Mouse (Mus musculus): ENCODE measurements around the gene Panx2.

Panx2 gene

DNA sequence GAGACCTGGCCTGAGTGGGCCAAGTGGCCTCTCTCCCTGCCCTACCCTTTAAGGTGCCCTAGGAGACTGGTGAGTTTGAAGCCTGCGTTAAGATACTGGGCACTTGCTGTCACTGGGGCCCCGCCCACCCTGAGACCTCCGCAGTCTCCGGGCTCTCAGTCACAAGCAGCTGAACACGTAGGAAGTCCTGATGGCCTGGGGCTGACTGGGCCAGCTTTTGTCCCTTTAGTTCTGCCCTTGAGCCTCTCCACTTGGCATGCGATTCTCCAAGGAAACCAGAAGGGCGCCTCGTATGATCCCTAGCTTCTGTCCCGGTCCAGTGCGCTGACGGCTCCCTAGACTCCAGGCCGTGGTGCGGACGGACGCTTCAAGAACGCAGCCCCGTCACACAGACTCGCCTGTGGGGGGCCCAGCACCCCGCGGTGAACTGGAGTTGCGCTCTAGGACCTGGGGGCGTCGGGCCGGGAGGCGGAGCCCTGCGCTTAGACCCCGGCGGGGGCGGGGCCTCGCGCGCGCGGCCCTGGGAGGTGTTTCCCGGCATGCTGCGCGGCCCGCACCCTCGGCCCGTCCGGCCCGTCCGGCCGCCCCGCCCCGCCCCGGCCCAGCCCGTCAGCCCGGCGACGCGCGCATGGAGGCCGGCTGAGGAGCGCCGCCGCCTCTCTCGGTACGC, 16.1 kb downstream of the Panx2 start:
- DNase-seq (ENCODE audit: low spot score): peak; percentile 71

DNA sequence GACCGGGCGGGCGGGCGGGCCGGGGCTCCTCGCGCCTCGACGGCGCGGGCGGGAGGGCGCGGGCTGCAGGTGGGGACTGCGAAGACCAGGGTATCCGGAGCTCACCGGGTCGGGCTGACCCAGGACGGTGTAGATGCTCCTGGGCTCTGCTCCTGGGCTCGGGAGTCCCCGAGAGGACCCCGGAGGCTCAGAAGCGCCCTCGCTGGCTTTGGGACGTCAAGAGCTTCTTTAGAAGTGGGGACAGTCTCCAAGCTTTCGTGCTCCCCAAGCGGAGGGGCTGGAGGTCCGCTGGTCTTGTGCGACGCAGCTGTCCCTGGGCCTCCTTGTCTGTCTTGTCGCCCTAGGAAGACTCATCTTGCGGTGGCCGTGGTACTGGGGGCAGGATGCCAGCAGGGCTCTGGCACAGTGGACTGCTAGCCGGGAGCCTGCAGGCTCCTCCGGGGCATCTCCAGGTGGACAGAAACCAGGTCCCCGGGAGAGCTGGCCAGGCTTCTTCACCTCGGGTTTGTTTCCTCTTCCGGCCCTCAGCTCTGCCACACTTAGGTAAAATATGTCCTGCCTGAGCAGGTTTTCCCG, 16.7 kb downstream of the Panx2 start:
- peak; percentile 31 for DNase-seq (ENCODE audit: low spot score)

DNA sequence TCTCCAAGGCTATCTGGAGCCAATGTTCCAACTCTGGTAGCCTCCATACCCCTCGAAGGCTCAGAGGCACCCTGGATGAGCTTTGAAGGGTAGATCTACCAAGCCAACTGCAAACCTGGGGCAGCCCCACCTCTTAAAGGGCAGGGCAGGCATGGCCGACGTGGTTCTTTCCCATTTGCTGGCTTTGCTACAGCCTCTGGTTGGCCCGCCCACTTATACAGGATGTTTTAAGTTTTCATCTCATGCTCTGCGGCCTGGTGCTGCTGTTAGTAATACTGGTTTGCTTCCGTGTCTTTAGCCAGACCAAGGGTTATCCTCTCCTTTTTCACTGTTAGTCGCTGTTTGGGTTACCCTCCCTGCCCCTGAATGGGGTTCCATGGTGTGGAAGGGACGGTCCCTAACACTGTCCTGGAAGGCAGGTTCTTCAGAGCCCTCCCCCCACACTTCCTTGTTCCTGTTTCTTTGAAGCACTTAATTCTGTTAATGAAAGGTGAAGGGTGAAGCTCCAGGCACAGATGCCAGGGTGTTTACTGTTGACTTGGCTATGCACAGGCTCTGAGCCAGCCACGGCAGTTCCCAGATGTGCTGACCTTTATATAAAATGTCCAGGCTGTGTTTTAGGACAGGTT, 18.8 kb downstream of the Panx2 start:
- peak; percentile 57 for DNase-seq (ENCODE audit: low spot score)

DNA sequence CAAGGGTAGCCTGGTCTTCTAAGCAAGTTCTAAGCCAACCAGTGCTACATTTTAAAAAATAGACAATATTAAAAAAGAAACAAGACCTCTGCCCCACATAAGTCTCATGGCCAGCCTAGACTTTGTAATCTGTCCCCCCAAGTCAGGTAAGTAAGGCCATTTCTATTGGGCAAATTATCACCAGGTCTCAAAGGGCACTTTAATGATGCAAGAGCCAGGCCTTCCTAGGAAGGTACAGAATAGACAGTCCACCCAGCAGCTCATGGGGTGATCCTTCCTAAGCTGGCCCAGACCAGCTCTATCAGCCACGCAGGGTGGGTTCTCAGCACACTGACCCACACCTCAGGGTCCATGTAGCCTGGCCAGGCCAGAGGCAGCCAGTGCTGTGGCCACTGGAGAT, 24.4 kb downstream of the Panx2 start:
- DNase-seq (ENCODE audit: low spot score): no peak

DNA sequence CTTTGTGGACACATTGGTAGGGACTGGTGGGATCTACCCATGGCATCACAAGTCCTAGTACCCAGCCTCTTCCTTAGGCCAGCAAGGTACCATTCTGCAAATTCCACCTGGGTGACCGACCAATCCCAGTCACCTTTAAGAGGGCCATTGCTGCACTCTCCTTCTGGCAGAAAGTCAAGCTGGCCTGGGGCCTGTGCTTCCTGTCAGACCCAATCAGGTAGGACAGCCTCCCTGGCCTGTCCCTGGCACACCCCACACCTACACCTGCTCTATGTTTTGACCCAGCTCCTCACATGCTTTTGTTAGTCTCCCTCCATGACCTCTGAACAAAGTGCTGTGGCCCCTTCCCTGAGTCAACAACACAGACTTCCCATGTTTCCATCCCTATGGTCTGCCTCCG, 25.3 kb downstream of the Panx2 start:
- no peak for DNase-seq (ENCODE audit: low spot score)

DNA sequence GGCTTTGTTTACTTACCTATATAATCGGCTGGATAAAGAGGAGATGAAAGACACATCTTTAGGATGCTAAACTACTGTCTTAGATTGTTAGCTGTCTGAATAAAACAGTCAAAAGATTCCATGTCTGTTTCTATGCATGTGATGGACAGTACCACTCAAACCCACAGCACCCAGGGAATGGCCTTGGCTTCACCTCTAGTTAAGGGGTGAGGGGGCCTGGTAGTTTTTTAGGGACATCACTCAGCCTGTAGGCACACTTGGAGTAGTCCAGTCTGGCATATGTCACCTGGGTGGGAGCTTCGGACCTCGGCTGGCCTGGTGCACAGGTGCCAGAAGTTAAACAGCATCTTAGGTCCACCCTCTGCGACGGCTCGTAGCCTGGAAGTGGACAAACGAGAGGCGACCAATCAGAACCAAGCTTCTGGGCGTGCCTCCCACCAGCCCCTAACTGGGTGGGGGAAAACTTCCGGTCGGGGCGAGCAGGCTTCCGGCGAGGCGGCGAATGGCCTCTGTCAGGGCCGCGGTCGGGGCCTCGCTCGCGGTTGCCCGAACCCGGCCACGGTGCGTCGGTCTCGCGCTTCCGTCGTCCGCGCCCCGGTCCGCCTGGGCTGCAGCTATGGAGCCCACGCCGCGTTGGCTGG, 29.2 kb downstream of the Panx2 start, which contains the start of gene Selenoo:
Selenoo (plus strand) TSS at position 478 of the 641 bp plus-strand sequence.
- DNase-seq (ENCODE audit: low spot score): peak; percentile 75

DNA sequence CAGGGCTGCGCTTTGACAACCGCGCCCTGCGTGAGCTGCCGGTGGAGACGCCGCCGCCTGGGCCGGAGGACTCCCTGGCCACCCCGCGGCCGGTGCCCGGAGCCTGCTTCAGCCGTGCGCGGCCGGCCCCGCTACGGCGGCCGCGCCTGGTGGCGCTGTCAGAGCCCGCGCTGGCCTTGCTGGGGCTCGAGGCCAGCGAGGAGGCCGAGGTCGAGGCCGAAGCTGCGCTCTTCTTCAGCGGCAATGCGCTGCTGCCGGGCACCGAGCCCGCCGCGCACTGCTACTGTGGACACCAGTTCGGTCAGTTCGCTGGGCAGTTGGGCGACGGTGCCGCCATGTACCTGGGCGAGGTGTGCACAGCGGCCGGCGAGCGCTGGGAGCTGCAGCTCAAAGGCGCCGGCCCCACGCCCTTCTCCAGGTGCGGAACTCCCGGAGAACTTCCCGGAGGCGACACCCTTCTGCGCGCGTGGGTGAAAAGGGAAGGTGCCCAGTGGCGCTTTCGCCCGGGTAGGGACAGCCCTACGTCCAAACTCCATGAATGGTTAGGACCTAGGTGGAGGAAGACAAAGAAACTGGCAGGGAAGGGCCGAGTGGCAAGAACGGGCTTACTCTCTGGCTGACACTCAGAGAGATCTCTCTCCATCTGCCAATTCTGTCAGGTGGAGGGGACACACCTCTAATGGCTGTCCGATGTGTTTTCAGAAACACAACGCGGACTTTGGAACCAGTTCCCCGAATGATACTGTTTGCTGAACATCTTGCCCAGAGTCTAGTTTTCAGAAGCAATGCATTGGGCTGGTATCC, 29.9 kb downstream of the Panx2 start:
- DNase-seq (ENCODE audit: low spot score): peak; percentile 17

DNA sequence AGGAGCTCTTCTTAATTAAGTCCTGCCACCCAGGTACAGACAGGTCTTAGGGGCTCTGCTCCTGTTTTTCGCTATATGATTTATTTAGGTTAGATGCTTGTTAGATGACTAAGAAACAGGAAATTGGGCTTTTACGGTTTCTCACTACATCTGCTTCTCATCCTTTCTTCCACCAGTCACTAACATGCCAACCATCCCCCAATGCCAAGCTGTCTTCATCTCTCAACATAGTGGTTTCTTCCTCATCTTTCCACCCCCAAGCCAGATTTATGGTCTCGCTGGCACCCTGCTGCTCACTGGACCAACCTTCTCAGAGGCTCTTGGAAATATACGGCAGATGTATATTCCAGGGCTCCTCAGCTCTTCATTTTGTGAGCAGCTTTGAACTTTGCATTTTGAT, 31.1 kb downstream of the Panx2 start:
- DNase-seq (ENCODE audit: low spot score): no peak

DNA sequence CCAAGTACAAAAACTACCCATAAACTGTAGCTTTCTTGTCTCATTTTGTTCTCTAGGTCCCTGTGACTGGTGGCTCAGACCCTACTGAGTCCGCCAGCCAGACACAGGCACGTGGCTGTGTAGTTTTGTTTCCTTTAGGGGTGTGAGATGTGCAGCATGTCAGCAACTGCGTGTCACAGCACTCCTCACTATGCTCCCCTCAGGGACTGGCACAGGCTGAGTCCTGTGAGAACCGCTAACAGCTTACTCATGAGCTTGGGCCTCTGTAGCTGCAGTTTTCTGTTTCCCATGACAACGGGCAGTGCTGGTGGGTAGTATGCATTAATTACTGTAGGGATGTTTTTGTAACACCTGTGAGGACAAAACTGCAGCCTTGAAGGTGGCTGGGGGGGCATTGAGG, 32.6 kb downstream of the Panx2 start:
- DNase-seq (ENCODE audit: low spot score): no peak

DNA sequence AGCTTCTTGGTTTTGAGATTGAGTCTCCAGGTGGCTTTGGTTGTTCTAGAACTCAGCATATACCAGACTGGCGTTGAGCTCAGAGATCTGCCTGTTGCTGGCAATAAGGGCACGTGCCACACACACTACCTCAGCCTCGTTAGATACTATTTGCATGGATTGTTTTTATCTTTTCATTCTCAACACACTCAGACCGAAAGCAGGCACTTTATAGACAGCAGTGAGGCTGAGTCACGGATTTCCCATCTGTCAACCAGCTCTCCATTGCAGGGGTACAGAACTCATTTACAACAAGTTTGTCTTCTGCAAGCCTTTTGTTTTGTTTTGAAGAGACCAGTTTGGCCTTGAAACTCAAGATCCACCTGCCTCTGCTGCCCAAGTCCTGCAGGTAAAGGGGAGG, 37.9 kb downstream of the Panx2 start:
- DNase-seq (ENCODE audit: low spot score): no peak

DNA sequence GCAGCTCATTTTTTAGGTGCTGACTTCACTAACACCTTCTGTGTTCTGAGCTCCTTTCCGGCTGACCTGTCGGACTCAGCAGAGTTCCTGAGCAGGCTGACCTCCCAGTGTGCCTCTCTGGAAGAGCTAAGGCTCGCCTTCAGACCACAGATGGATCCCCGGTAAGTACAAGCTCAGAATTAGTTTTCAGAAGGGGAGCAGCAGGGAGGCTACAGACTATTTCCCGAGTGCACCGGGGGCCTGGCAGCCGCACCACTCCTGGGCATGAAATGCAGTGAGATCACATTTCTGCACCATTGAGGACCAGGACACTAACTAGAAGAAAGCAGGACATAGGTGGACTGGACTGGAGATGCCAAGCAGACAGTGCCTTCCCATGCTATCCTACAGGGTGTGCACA, 39.1 kb downstream of the Panx2 start:
- no peak for DNase-seq (ENCODE audit: low spot score)

DNA sequence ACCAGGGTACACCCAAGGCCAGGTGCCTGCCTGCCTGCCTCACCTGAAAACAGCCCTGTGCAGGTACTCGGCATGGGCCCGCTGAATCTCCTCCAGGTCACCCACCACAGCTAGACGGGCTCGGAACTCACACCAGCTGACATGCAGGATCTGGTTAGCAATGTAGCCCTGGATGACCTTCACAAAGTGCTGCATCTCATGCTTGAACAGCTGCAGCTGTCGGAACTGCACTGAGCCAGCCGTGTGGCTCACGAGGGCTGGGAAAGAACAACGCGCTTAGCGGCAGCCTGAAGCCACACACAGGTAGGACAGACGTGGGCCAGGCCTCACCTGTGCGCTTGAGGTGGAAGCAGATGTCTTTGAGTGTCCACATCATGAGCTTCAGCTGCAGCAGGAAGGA, 41.3 kb downstream of the Panx2 start:
- no peak for DNase-seq (ENCODE audit: low spot score)

DNA sequence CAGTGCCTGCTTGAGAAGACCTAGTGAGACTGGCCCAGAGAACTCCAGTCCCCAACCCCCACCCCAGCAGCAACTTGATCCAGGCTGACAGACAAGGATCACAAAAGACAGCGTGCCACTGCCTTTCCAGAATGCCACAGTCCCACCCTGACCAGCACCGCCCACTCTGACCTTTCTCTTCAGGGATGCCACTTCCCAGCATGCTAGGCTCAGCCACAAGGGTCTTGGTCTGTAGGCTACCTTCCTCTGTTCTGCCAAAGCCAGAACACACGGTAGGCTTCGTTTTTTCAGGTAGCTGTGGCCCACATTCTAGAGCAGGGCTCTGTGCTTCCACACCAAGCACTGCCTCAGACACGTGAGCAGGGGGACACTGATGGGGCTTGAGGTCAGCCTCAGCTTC, 43.1 kb downstream of the Panx2 start:
- no peak for DNase-seq (ENCODE audit: low spot score)

DNA sequence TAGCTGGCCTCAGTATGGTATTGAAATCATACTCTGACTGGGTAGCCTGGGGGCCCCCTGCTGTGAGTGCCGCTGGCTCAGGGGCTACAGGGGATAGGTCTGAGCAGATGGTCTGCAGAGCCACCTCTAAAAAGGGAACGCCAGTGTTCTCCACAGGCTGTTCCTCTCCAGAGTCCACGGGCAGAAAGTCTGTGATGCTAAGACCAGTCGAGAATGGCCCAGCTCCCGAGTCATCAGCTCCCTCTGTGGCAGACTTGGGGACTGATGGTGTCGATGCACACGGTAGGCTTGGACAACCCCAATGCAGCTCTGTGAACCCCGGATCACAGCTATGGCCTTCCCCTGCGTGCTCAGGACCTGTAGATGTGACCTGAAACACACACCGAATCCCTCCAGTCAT, 44.4 kb downstream of the Panx2 start:
- no peak for DNase-seq (ENCODE audit: low spot score)

DNA sequence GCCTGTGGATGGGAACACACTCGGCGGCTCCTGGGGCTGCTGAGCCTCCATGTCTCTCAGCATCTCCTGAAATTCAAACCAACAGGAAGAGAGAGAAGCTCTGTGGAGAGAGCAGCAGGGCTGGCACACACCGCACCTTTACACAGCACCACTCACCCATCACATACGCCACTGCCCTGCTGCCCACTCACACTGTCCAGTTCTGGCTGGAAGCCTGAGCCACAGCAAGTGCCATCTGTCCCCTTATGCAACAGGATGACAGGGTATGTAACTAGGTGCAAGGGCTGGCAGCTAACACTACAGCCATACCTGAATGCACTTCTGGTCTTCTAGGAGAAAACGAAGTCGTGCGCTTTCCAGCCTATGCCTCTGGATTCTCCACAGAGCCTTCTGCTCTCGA, 44.9 kb downstream of the Panx2 start:
- no peak for DNase-seq (ENCODE audit: low spot score)

DNA sequence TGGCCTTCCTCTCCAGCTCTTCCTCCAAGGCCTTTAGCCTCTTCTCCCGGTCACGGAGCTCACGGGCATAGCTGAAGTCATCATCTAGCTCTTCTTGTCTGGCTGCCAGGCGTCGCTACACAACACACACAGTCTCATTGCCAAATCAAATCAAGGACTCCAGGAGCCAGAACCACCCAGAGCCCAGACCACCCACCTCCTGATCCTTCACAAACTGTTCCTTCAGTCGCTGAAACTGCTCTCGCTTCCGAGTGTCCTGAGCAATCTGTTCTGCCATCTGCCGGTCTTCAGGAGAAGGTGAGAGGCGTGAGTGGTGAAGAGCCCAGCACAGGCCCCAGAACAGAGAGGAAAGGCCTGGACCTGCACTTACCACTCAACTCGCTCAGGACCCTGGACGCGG, 46.5 kb downstream of the Panx2 start:
- no peak for DNase-seq (ENCODE audit: low spot score)

DNA sequence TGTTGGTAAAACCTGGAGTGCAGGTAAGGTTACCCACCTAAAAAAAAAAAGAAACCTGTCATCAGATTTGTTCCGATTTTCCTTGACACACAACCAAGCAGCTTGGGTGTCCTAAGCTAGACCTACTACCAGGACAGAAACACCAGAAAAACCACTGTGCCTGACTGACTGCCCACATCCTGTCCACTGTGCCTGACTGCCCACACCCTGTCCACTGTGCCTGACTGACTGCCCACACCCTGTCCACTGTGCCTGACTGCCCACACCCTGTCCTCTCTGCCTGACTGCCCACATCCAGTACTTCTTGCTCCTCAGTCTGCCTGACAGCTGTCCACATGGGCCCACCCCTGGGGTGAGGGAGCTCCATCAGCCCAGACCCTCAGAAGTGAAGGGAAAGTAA, 47.4 kb downstream of the Panx2 start:
- no peak for DNase-seq (ENCODE audit: low spot score)

DNA sequence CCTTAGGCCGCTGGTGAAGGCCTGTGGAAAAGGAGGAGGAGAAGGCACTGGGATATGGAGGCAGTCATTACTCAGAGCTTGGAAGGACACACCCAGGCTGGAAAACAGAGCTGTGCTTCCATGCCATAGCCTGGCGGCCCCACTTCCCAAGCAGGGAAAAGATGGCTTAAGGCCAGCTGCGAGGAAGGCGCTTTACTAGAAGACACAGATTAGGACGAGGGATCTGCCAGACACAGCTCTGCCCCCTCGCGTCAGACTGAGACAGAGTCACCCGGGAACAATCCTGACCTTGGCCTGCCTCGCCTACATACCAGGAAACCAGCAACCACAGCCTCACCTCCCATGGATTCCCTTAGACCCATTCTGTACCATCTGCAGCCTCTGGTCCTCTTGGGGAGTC, 50.6 kb downstream of the Panx2 start:
- DNase-seq (ENCODE audit: low spot score): no peak

DNA sequence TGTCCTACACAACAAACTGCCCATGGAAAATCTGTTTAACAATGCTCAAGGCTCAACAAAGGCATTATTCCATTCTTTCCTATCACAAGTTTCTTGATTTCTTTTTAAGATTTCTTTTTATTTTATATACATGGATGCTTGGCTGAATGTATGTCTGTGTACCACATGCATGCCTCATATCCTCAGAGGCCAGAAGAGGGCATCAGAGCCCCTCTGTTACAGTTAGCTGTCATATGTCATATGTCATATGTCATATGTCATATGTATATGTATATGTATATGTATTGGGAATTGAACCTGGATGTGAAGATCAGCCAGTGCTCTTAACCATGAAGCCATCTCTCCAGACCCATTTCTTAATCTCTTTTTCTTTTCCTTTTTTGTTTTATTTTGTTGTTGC, 58.5 kb downstream of the Panx2 start:
- no peak for DNase-seq (ENCODE audit: low spot score)

DNA sequence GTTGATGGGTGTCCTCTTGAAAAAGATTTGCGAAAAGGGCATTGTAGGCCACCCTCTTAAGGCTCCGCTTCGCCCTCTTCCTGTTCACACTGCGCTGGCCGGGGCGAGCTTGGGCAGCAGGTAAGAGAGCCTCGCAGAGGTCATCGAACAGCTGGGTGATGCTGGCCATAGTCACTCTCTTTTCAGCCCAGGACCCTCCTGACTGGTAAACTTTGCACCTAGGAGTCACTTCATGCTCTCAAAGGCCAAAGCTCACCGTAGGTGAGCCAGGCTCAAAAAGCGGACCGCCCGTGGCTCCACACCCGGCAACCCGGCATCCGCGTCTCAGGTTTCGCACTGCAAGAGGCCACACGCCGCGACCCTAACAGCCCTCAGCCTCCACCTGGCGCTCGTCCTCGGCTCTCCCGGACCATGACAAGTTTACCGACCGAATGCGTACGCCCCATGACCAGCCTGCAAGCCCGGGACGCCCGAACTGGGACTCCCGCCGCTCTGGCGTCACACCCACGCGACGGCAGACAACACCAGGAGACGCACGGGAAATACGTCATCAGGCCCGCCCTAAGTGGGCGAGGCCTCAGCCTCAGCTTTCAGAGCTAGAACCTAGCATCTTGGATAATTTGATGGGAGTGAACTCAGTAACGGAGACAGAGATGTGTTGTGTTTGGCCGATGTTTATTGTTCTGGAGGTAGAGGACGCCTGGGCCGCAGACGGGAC, 63.3 kb downstream of the Panx2 start, which contains the start of gene Tubgcp6:
Tubgcp6 (minus strand) TSS at position 464 of the 718 bp plus-strand sequence.
- peak; percentile 95 for DNase-seq (ENCODE audit: low spot score)
